Mouse (Mus musculus) limb, embryonic 12.5 days (tissue): ENCODE data around the gene Akr7a5. TPM values are rescaled to one million over a fixed set of nuclear protein-coding genes. Genes with fewer than 3 reads are reported as not detected.

ENCODE experiments used
- ATAC-seq: fragments of 200-750 bp; cut with Nextera tagmentation; 2 replicates; pipeline ENCODE4 v1.8.0; 2017; ENCODE audit warnings: low read depth, moderate TSS enrichment; ENCODE audit not compliant: insufficient number of reproducible peaks, insufficient read depth, low FRiP score, low TSS enrichment
- H3K27ac ChIP-seq: fragments of 300-500 bp; sonication (generic); 2 replicates; pipeline ENCODE4 v1.5.1; 2016; ENCODE audit warnings: mild to moderate bottlenecking, moderate library complexity
- H3K27me3 ChIP-seq: fragments of 300-500 bp; sonication (generic); 2 replicates; pipeline ENCODE4 v1.6.1; 2016; ENCODE audit warnings: mild to moderate bottlenecking, moderate library complexity
- H3K36me3 ChIP-seq: fragments of 300-500 bp; sonication (generic); 2 replicates; pipeline ENCODE4 v1.6.1; 2016; ENCODE audit warnings: mild to moderate bottlenecking, moderate library complexity
- H3K4me1 ChIP-seq: fragments of 300-500 bp; sonication (generic); replicated peaks from 2 replicates; pipeline ENCODE4 v1.6.1; 2016
- H3K4me2 ChIP-seq: fragments of 300-500 bp; sonication (generic); 2 replicates; pipeline ENCODE4 v1.6.1; 2016; ENCODE audit warnings: mild to moderate bottlenecking, moderate library complexity
- H3K4me3 ChIP-seq: fragments of 300-500 bp; sonication (generic); replicated peaks from 2 replicates; pipeline ENCODE4 v1.5.1; 2016; ENCODE audit warnings: mild to moderate bottlenecking
- H3K9ac ChIP-seq: fragments of 300-500 bp; sonication (generic); replicated peaks from 2 replicates; pipeline ENCODE4 v1.6.1; 2016; ENCODE audit warnings: mild to moderate bottlenecking, moderate library complexity
- H3K9me3 ChIP-seq: fragments of 300-500 bp; sonication (generic); 2 replicates; pipeline ENCODE4 v1.6.1; 2016; ENCODE audit warnings: mild to moderate bottlenecking, moderate library complexity
- WGBS: fragments of 180-500 bp; shearing (Covaris S2); methylation state at CpG from one replicate; pipeline ENCODE4 v1.1.7; 2016; 5-methylcytosine and 5-hydroxymethylcytosine counted together
- microRNA-seq: library from miRNA; unstranded; fragments of <30 nt; microRNA quantifications from one replicate; pipeline ENCODE4, GENCODE M21; 2017
- polyA plus RNA-seq: library from polyadenylated mRNA; unstranded; fragments of >200 nt; fragmentation: Nextera tagmentation; extraction: Ambion mirVana; gene quantifications from 2 replicates; pipeline ENCODE4 v1.2.1, GENCODE M21; 2016

The Akr7a5 gene
- polyA plus RNA-seq, 1 experiment from 2014 or later, result 150 TPM

GRCm38 (mm10) chr4:139357211-139357610, 46.7 kb downstream of the Akr7a5 start:
- WGBS, result 95% methylated on average over 3 of the region's 3 CpGs
- no peak overlapping the region for H3K9ac ChIP-seq

GRCm38 (mm10) chr4:139360761-139361548, 50.4 kb downstream of the Akr7a5 start:
- H3K4me1 ChIP-seq, result no peaks in the 10 kb centered on the region
- H3K36me3 ChIP-seq, result peaks cover 98% of the 10 kb centered on the region
- no peaks in the 10 kb centered on the region for H3K9me3 ChIP-seq
- no peak overlapping the region for H3K9ac ChIP-seq
- no peaks in the 10 kb centered on the region for H3K27me3 ChIP-seq
- no peak overlapping the region for H3K4me2 ChIP-seq
- 92% methylated on average over 11 of the region's 11 CpGs for WGBS
- ATAC-seq, result no peak
- no peak overlapping the region for H3K4me3 ChIP-seq
- H3K27ac ChIP-seq, result no peak overlapping the region

More at GRCm38 (mm10) chr4:139357211-139357610, 46.7 kb downstream of the Akr7a5 start:
- H3K4me3 ChIP-seq, result no peak overlapping the region
- no peaks in the 10 kb centered on the region for H3K9me3 ChIP-seq
- no peak for ATAC-seq
- no peak overlapping the region for H3K27ac ChIP-seq
- no peaks in the 10 kb centered on the region for H3K27me3 ChIP-seq
- no peak overlapping the region for H3K4me2 ChIP-seq
- peaks cover 9% of the 10 kb centered on the region; the same call in 1 of the 2 replicates for H3K4me1 ChIP-seq
- peaks cover 80% of the 10 kb centered on the region for H3K36me3 ChIP-seq

GRCm38 (mm10) chr4:139367336-139367735, 56.8 kb downstream of the Akr7a5 start:
- ATAC-seq, result no peak
- no peaks in the 10 kb centered on the region for H3K27me3 ChIP-seq
- peaks cover 99% of the 10 kb centered on the region for H3K36me3 ChIP-seq
- no peaks in the 10 kb centered on the region for H3K9me3 ChIP-seq
- no peak overlapping the region for H3K4me2 ChIP-seq
- no peak overlapping the region for H3K4me3 ChIP-seq
- no peaks in the 10 kb centered on the region for H3K4me1 ChIP-seq
- WGBS, result 96% methylated on average over 3 of the region's 3 CpGs
- H3K9ac ChIP-seq, result no peak overlapping the region
- H3K27ac ChIP-seq, result no peak overlapping the region

Small RNA genes within 50 kb of the gene (microRNA-seq; reads per million reads assigned to microRNA genes)
- gene Gm24245 (3.0 reads per million, percentile 8 among the genes with 10 or more reads in this experiment), gene Gm25732 (1.6 reads per million)

Other genes with a start within 250 kb of the Akr7a5 start
- 0.50 and 0.60 TPM in 2 replicates for gene Htr6, start 235.2 kb upstream of the Akr7a5 start, polyA plus RNA-seq
- 141 and 152 TPM in 2 replicates for gene Nbl1, start 217.8 kb upstream of the Akr7a5 start, polyA plus RNA-seq
- gene Minos1, start 179.6 kb upstream of the Akr7a5 start, polyA plus RNA-seq, result 476 and 492 TPM in 2 replicates
- 386 and 390 TPM in 2 replicates for gene Capzb, start 117.8 kb upstream of the Akr7a5 start, polyA plus RNA-seq
- gene Pqlc2, start within 50 bp of the Akr7a5 start, polyA plus RNA-seq, result 15.3 and 16.1 TPM in 2 replicates
- 132 and 139 TPM in 2 replicates for gene Mrto4, start 41.8 kb downstream of the Akr7a5 start, polyA plus RNA-seq
- 29.4 and 30.5 TPM in 2 replicates for gene Emc1, start 41.8 kb downstream of the Akr7a5 start, polyA plus RNA-seq
- 68.6 and 70.6 TPM in 2 replicates for gene Ubr4, start 41.9 kb downstream of the Akr7a5 start, polyA plus RNA-seq
- 4.1 and 5.9 TPM in 2 replicates for gene Iffo2, start 219.8 kb downstream of the Akr7a5 start, polyA plus RNA-seq